Mouse (Mus musculus) liver, embryonic 15.5 days (tissue): Measurements from ENCODE around the gene Tmem37. TPM values are rescaled to one million over a fixed set of nuclear protein-coding genes. Genes with fewer than 3 reads are reported as not detected.
A peak's percentile ranks its signal among the peaks of the same experiment; 100 is the strongest.

Source experiments
- ATAC-seq: fragments of 200-750 bp; cut with Nextera tagmentation; 2 replicates; pipeline ENCODE4 v1.8.0; 2017; ENCODE audit warnings: moderate number of reproducible peaks, mild to moderate bottlenecking, moderate library complexity; ENCODE audit not compliant: insufficient read depth
- H3K27ac ChIP-seq: fragments of 300-500 bp; sonication (generic); replicated peaks from 2 replicates; pipeline ENCODE4 v1.5.1; 2015; ENCODE audit warnings: mild to moderate bottlenecking, inconsistent platforms
- H3K27me3 ChIP-seq: fragments of 300-500 bp; sonication (generic); 2 replicates; pipeline ENCODE4 v1.6.1; 2015; ENCODE audit warnings: mild to moderate bottlenecking, inconsistent platforms
- H3K36me3 ChIP-seq: fragments of 300-500 bp; sonication (generic); replicated peaks from 2 replicates; pipeline ENCODE4 v1.6.1; 2015; ENCODE audit warnings: moderate library complexity, mild to moderate bottlenecking, inconsistent platforms
- H3K4me1 ChIP-seq: fragments of 300-500 bp; sonication (generic); replicated peaks from 2 replicates; pipeline ENCODE4 v1.6.1; 2015; ENCODE audit warnings: inconsistent platforms
- H3K4me2 ChIP-seq: fragments of 300-500 bp; sonication (generic); 2 replicates; pipeline ENCODE4 v1.6.1; 2015; ENCODE audit warnings: moderate library complexity, mild to moderate bottlenecking, inconsistent platforms
- H3K4me3 ChIP-seq: fragments of 300-500 bp; sonication (generic); replicated peaks from 2 replicates; pipeline ENCODE4 v1.5.1; 2015; ENCODE audit warnings: mild to moderate bottlenecking, inconsistent platforms
- H3K9ac ChIP-seq: fragments of 300-500 bp; sonication (generic); 2 replicates; pipeline ENCODE4 v1.6.1; 2015; ENCODE audit warnings: moderate library complexity, mild to moderate bottlenecking, inconsistent platforms
- H3K9me3 ChIP-seq: fragments of 300-500 bp; sonication (generic); replicated peaks from 2 replicates; pipeline ENCODE4 v1.6.1; 2016; ENCODE audit warnings: inconsistent platforms
- WGBS: fragments of 180-500 bp; shearing (Covaris S2); methylation state at CpG from one replicate; pipeline ENCODE4 v1.1.7; 2015; ENCODE audit warnings: mixed read lengths; ENCODE audit not compliant: insufficient replicate concordance; 5-methylcytosine and 5-hydroxymethylcytosine counted together
- polyA plus RNA-seq: library from polyadenylated mRNA; unstranded; fragments of >200 nt; fragmentation: Nextera tagmentation; extraction: Ambion mirVana; gene quantifications from 2 replicates; pipeline ENCODE4 v1.2.1, GENCODE M21; 2015

The Tmem37 gene
- polyA plus RNA-seq = 84.6 and 97.7 TPM in 2 replicates

DNA sequence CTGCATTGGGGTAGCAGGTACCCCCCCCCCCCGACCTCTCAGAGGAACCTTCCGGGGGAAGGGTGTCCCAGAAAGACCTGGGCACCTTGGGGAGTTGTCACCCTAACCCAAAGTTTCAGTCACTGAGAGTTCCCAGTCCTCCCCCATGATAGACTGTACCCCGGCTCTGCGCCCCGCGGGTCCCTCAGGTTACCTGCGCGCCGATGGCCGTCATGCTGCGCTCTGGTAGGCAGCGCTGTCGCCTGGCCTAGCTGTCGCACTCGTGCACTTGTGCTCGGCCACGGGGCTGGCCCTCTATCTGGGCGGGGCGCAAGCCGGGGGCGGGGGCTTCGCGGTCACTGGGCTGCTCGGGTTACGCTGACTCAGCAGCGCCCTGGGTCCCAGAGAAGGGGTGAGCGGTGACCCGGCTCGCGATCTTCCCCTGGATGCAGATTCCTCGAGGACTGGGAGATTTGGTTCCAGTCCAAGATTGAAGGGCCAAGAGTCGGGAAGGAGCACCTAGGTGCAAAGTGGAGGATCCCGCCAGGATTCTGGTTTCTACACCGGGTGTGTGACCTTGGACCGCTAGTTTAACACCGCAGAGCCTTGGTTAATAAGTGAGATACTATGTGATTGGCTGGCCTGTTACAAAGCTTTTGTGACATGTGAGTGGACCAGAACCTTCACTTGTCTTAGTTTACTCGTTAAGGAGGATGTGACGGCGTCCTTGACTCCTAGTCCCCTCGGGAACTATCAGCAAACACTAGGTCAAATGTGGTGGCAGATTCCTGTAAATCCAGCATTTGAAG, at the start of gene Tmem37:
Gene Tmem37 (minus strand): TSS at position 556 of the 788 bp plus-strand sequence.
- Histone ChIP-seq H3K4me3 (peak within 1 kb of the TSS; percentile 49), H3K4me2 (peak within 1 kb of the TSS; percentile 58), H3K4me1 (peaks cover 8% of the 10 kb centered on the region), H3K36me3 (no peaks in the 10 kb centered on the region), H3K9ac (peak within 1 kb of the TSS; percentile 23; the same call in 1 of the 2 replicates), H3K27me3 (peaks cover 29% of the 10 kb centered on the region), H3K9me3 (no peaks in the 10 kb centered on the region), H3K27ac (peak within 1 kb of the TSS; percentile 73)
- ATAC-seq = peak; percentile 50
- WGBS = 4% methylated on average over 40 of the region's 40 CpGs

DNA sequence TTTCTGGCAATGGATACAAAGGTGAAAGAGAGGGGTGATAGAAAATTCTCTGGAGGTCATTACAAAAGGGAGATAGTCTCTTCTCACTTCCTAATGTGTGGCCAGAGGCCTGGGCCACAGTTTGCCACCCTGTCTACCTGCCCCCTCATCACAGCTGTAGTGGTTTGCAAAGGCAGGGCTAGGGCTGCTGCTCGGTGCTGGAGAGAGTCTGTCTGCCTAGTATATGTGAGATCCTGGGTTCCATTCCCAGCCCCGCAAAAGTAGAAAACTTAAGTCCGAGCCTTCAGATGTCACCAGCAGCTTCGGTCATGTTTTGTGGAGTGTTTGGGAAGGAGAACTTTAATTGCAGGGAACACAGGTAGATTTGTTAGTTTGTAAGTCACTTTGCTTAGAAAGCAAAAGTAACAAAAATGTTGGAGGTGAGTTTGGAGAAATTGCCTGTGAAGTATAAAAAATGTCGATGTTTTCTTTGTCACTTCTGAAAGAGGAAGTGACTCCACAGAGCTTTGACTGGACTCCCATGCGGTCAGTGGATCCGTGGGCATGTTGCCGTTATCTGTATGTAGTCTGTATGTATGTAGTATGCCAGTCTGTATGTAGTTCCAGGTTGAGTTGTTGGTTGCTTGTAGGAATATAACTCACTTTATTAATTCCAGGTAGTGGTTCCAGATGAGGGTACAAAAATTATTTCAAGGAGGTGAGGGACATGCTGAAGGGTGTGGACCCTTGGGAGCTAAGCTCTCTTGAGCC, 48.9 kb upstream of the Tmem37 start:
- WGBS = 71% methylated on average over 8 of the region's 8 CpGs
- ATAC-seq = no peak
- Histone ChIP-seq H3K27ac (no peak overlapping the region), H3K4me2 (peak overlapping the region; percentile 96; the same call in 1 of the 2 replicates), H3K9me3 (no peaks in the 10 kb centered on the region), H3K36me3 (peaks cover 11% of the 10 kb centered on the region; the same call in 1 of the 2 replicates), H3K4me3 (peak overlapping the region; percentile 72; the same call in 1 of the 2 replicates), H3K4me1 (peaks cover 47% of the 10 kb centered on the region), H3K27me3 (no peaks in the 10 kb centered on the region), H3K9ac (no peak overlapping the region)

DNA sequence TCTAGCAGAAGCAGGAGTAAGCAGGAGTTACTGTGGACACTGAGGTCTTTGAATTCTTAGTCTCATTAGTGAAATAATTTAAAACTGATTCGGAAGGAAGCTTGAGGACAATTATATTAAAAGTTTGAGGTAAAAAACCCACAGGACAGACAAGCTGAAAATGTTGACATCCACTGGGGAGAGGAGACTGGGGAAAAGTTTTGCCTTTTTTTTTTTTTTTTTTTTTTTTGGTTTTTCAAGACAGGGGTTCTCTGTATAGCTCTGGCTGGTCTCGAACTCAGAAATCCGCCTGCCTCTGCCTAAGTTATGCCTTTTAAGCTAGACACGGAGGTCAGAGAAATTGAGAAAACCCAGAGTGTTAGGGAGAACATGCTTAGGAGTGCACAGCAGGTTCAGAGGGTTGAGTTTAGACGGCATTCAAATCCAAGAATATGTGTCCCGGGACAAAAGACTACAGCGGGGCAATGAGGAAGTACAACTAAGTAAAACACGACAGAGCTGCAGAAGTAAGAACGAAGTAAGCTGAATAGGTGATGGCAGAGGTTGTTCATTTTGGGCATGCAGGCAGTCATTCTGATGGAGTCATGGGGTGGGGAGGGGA, 48.2 kb upstream of the Tmem37 start:
- ATAC-seq = no peak

DNA sequence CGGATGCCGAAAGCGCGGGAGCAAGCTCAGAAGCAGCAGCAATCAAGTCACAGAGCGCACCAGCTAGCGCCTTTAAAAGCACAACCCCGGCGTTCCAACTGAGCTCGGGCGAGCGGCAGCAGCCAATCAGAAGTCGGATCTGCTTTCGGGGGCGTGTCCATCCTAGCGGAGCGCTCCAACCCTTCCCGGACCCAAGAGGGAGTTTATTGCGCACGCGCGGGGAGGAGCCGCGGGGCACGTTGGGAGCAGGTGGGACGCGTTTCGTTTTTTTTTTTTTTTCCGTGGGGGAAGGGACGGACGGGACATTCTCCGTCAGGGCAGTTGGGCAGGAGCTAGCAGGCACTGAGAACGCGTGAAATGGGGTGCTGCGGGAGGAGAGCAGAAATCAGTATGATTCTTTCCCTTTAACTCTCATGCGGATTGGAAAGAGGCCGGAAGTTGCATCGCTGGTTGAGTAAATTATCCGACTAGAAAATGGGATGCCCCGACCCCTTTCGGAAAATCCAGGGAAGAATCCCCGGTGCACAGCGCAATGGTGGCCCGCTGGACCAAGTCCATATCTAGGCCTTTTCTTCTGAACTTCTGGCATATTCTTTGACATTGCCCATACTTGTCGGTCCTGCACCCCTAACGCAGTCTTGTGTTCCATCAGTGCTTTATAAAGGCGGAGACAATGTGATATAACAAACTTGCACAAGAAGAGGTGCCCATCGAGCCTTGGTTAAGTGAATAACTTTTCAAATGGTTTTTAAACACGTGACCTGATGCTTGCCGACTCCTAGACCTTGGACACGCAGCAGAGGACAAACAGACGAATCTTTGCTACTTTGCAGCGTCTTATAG, 47.3 kb upstream of the Tmem37 start, which contains the start of the genes Dbi and 3110009E18Rik:
Gene Dbi (minus strand): TSS at position 110 of the 843 bp plus-strand sequence.
Gene 3110009E18Rik (plus strand): TSS at position 219 of the 843 bp plus-strand sequence.
- H3K9me3 ChIP-seq = no peaks in the 10 kb centered on the region
- H3K4me2 ChIP-seq = peak within 1 kb of the TSS; percentile 96
- H3K27me3 ChIP-seq = no peaks in the 10 kb centered on the region
- WGBS = 1% methylated on average over 51 of the region's 52 CpGs
- H3K27ac ChIP-seq = peak within 1 kb of the TSS; percentile 89
- peak within 1 kb of the TSS; percentile 72 for H3K4me3 ChIP-seq
- H3K4me1 ChIP-seq = peaks cover 42% of the 10 kb centered on the region
- peak within 1 kb of the TSS; percentile 67 for H3K9ac ChIP-seq
- ATAC-seq = peak; percentile 84
- H3K36me3 ChIP-seq = peaks cover 16% of the 10 kb centered on the region

More for the DNA sequence above, 48.2 kb upstream of the Tmem37 start:
- H3K36me3 ChIP-seq = peaks cover 13% of the 10 kb centered on the region
- peak overlapping the region; percentile 96 for H3K4me2 ChIP-seq
- H3K4me3 ChIP-seq = peak overlapping the region; percentile 72
- H3K9me3 ChIP-seq = no peaks in the 10 kb centered on the region
- H3K9ac ChIP-seq = peak overlapping the region; percentile 66
- no peaks in the 10 kb centered on the region for H3K27me3 ChIP-seq
- peaks cover 47% of the 10 kb centered on the region for H3K4me1 ChIP-seq
- 58% methylated on average over 9 of the region's 9 CpGs for WGBS
- H3K27ac ChIP-seq = peak overlapping the region; percentile 83

DNA sequence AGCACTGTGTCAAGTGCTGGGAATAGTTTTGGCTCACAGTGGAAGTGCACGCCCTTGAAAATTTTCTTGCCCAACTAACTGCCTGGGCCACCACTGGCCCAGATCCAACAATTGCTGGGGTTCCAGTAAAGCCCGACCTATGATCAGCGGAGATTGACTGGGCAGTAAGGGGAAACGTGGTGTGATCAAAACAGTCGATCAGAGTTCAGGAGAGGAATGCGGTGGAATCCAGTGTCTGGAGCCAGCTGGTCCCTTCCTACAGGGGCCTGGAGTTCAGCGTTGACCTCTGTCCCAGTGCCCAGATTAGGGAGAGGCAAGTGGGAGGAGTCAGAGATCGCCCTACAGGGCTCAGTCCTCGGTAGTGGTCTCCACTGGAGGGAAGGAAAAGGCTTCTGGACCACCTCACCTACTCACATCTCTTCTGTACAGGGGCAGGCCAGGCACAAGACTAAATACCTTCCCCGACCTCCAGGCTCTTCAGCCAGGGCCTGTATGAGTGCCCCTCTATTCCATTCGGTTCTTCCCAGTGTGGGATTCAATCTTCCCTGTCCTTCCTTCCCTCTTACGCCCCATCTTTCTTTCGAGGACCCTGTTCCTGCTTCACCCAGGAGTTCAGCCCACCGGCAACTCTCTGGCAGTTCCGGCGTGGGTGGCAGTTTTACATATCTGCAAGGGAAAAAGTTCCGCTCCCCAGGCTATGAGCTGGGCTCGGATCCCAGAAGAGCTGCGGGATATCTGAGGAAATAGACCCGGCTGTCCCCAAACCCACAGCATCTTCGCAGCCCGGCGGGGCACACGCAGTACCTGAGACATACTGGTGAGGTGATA, 46.5 kb upstream of the Tmem37 start:
- Histone ChIP-seq H3K4me3 (peak overlapping the region; percentile 72), H3K4me1 (peaks cover 42% of the 10 kb centered on the region), H3K9me3 (no peaks in the 10 kb centered on the region), H3K27me3 (no peaks in the 10 kb centered on the region), H3K9ac (peak overlapping the region; percentile 67), H3K36me3 (peaks cover 24% of the 10 kb centered on the region), H3K27ac (peak overlapping the region; percentile 89), H3K4me2 (peak overlapping the region; percentile 96)
- peak; percentile 71 for ATAC-seq
- WGBS = 5% methylated on average over 24 of the region's 24 CpGs

DNA sequence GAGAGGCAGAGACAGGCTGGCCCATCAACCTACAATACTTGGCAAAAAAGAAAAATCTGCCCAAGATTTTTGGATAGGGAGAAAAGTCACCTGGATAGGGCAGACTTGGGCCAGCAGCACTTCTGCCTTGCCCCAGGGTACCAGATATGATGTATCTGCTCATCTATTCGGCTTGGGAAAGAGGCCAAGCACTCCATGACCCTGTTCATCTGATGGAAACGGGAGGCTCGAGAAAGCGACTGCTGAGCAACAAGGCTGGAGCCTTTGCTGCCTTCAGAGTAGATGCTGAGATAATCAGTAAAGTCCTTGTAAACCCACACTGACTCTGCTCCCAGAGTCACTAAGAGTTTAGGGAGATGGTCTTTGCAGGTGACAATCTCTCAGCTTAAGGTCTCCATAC, 45.5 kb upstream of the Tmem37 start:
- Histone ChIP-seq H3K27me3 (no peaks in the 10 kb centered on the region), H3K4me3 (peak overlapping the region; percentile 72), H3K9me3 (0 out of 2 replicates have a peak, but pooled peaks cover 1% of the 10 kb centered on the region), H3K4me1 (peaks cover 38% of the 10 kb centered on the region), H3K9ac (no peak overlapping the region), H3K36me3 (peaks cover 34% of the 10 kb centered on the region), H3K27ac (peak overlapping the region; percentile 89), H3K4me2 (peak overlapping the region; percentile 96)
- ATAC-seq = no peak
- 73% methylated on average over 4 of the region's 4 CpGs for WGBS

DNA sequence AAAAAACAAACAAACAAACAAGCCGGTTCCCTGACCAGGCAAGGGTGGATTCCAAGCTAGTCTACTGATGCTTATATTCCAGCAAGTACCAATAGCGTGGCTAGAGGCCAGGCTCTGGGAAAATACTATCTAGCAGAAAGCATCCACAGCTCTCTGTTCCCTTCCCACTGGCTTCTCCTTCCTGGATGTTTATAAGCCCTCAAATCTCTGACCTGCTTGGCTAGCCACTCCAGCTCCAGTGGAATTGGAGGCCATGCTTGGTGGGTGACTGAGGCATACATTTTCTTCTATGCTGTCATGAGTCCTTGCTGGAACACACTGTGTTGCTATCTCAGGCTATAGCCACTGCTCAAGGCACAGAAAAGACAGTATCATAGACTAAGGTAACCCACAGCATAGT, 45.0 kb upstream of the Tmem37 start:
- H3K9ac ChIP-seq = no peak overlapping the region
- peak overlapping the region; percentile 96 for H3K4me2 ChIP-seq
- H3K4me3 ChIP-seq = peak overlapping the region; percentile 72
- no peak for ATAC-seq
- 0 out of 2 replicates have a peak, but pooled peaks cover 4% of the 10 kb centered on the region for H3K9me3 ChIP-seq
- peaks cover 38% of the 10 kb centered on the region for H3K4me1 ChIP-seq
- 0 out of 2 replicates have a peak overlapping the region, but pooled peaks have one; percentile 89 for H3K27ac ChIP-seq
- WGBS = 69% methylated on average over 2 of the region's 2 CpGs
- H3K27me3 ChIP-seq = no peaks in the 10 kb centered on the region
- H3K36me3 ChIP-seq = peaks cover 38% of the 10 kb centered on the region

DNA sequence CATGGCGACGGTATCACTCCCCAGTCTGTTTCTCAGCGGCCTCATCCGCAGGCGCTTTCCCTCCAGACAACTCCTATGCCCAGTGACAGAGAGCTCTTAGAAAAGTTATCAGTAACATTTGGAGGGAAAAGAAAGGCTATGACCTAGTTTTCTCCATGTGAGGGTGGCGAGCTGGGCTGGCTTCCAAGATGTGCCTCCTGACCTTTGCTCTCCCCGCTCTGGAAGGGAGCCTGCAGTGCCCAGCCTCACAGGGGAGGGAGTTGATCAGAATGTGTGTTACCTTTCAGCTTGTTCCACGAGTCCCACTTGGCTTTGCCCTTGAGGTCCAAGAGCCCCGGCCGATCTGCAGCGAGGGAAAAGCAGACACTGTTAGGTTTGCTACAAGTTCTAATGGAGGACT, 42.2 kb upstream of the Tmem37 start:
- 79% methylated on average over 11 of the region's 11 CpGs for WGBS
- Histone ChIP-seq H3K9me3 (0 out of 2 replicates have a peak, but pooled peaks cover 4% of the 10 kb centered on the region), H3K4me1 (peaks cover 35% of the 10 kb centered on the region), H3K9ac (no peak overlapping the region), H3K36me3 (peaks cover 58% of the 10 kb centered on the region), H3K4me2 (0 out of 2 replicates have a peak overlapping the region, but pooled peaks have one; percentile 8), H3K27ac (peak overlapping the region; percentile 48), H3K4me3 (no peak overlapping the region), H3K27me3 (no peaks in the 10 kb centered on the region)
- ATAC-seq = no peak

DNA sequence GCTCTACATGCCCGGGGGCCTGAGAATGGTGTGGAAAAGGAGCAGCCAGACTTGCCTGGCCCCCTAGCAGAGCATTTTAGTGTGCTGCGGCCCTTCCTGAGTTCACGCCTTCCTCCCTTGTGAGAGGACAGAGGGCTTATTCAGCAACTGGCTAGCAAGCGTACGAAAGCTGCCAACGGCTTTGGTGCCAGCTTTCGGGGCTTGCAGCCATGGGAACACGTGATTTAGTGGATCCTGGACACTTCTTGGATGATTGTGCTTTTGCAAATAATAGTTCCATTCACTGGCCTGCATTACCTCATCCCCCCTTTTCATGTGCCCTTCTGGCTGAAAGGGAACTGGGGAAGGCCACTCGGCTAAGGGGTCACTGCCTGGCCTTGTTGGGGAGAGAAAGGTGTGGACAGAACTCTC, 41.8 kb upstream of the Tmem37 start:
- H3K4me1 ChIP-seq = peaks cover 33% of the 10 kb centered on the region
- 0 out of 2 replicates have a peak, but pooled peaks cover 4% of the 10 kb centered on the region for H3K9me3 ChIP-seq
- no peak overlapping the region for H3K4me3 ChIP-seq
- H3K27me3 ChIP-seq = no peaks in the 10 kb centered on the region
- peak overlapping the region; percentile 48; the same call in 1 of the 2 replicates for H3K27ac ChIP-seq
- peaks cover 58% of the 10 kb centered on the region for H3K36me3 ChIP-seq
- ATAC-seq = no peak
- no peak overlapping the region for H3K9ac ChIP-seq
- no peak overlapping the region for H3K4me2 ChIP-seq
- WGBS = 84% methylated on average over 9 of the region's 9 CpGs
